Mouse (Mus musculus) G1E (cell line): ENCODE measurements at regions not wholly inside any gene's neighbourhood (a gene's known extent, or its start where the extent isn't known, plus 50 kb on each side); places are given as distances from the start of the nearest gene placed in this dataset.

Experiments
- ATAC-seq: 2 replicates; pipeline ENCODE4 v1.8.0; 2016; ENCODE audit warnings: mild to moderate bottlenecking; ENCODE audit not compliant: insufficient number of reproducible peaks, poor library complexity, low FRiP score, severe bottlenecking; ENCODE audit errors: extremely low read depth
- DNase-seq: peaks from one replicate; pipeline ENCODE4 v3.0.0; 2012; ENCODE audit warnings: low spot score
- H3K27me3 ChIP-seq: 2 replicates; pipeline ENCODE4 v1.6.1; 2012; ENCODE audit warnings: mild to moderate bottlenecking, low read length, inconsistent platforms; ENCODE audit not compliant: insufficient read depth
- H3K36me3 ChIP-seq: replicated peaks from 2 replicates; pipeline ENCODE3; 2012; ENCODE audit warnings: mild to moderate bottlenecking, inconsistent platforms
- H3K4me1 ChIP-seq: 2 replicates; pipeline ENCODE4 v1.6.1; 2012; ENCODE audit warnings: low read depth, low read length, inconsistent platforms, mixed read lengths; ENCODE audit not compliant: insufficient read depth
- H3K4me3 ChIP-seq: 2 replicates; pipeline ENCODE4 v1.5.1; 2012; ENCODE audit warnings: low read depth, mild to moderate bottlenecking, inconsistent platforms, low read length, moderate library complexity, mixed read lengths
- H3K9me3 ChIP-seq: replicated peaks from 2 replicates; pipeline ENCODE4 v1.6.1; 2012; ENCODE audit warnings: inconsistent platforms
- CTCF ChIP-seq: IDR thresholded peaks from 2 replicates; pipeline ENCODE4 v1.5.1; 2012; ENCODE audit warnings: low read depth, low read length, inconsistent platforms, mixed read lengths
- GATA1 ChIP-seq: IDR thresholded peaks from 2 replicates; pipeline ENCODE4 v1.6.1; 2012; ENCODE audit warnings: borderline replicate concordance, low read length, inconsistent platforms, mixed read lengths
- GATA2 ChIP-seq: IDR thresholded peaks from 2 replicates; pipeline ENCODE4 v1.6.1; 2012; ENCODE audit warnings: low read depth, low read length, inconsistent platforms, borderline replicate concordance
- POLR2AphosphoS5 ChIP-seq: IDR thresholded peaks from 2 replicates; pipeline ENCODE4 v1.6.1; 2012; ENCODE audit warnings: low read depth, low read length, inconsistent platforms; ENCODE audit not compliant: insufficient replicate concordance
- TAL1 ChIP-seq: conservative IDR thresholded peaks from 2 replicates; pipeline ENCODE4 v1.6.1; 2012; ENCODE audit warnings: low read depth, low read length, inconsistent platforms, mixed read lengths

GRCm38 (mm10) chr10:118976447-118976846 is 106.4 kb upstream of the Dyrk2 start:
- no peaks in the 10 kb centered on the region for H3K9me3 ChIP-seq
- DNase-seq (no peak), ATAC-seq (no peak)

GRCm38 (mm10) chr10:118975772-118976171 is 105.8 kb upstream of the Dyrk2 start:
- no peak overlapping the region for H3K4me3 ChIP-seq
- ATAC-seq (no peak), DNase-seq (no peak)
- H3K27me3 ChIP-seq: peaks cover 3% of the 10 kb centered on the region; the same call in 1 of the 2 replicates
- TF ChIP-seq GATA2 (no peak), CTCF (no peak), POLR2AphosphoS5 (no peak), TAL1 (no peak), GATA1 (no peak)
- no peaks in the 10 kb centered on the region for H3K36me3 ChIP-seq
- H3K9me3 ChIP-seq: 0 out of 2 replicates have a peak, but pooled peaks cover 2% of the 10 kb centered on the region
- no peaks in the 10 kb centered on the region for H3K4me1 ChIP-seq

More at GRCm38 (mm10) chr10:118976447-118976846, 106.4 kb upstream of the Dyrk2 start:
- Histone ChIP-seq H3K36me3 (no peaks in the 10 kb centered on the region), H3K4me1 (no peaks in the 10 kb centered on the region), H3K27me3 (peaks cover 2% of the 10 kb centered on the region; the same call in 1 of the 2 replicates), H3K4me3 (no peak overlapping the region)
- TF ChIP-seq POLR2AphosphoS5 (no peak), GATA1 (no peak), GATA2 (no peak), CTCF (no peak), TAL1 (no peak)

GRCm38 (mm10) chr10:118973324-118973723 is 103.3 kb upstream of the Dyrk2 start:
- H3K4me3 ChIP-seq: no peak overlapping the region
- H3K9me3 ChIP-seq: 0 out of 2 replicates have a peak, but pooled peaks cover 7% of the 10 kb centered on the region
- ATAC-seq: no peak
- no peak for TF ChIP-seq TAL1
- H3K27me3 ChIP-seq: peaks cover 4% of the 10 kb centered on the region; the same call in 1 of the 2 replicates
- no peaks in the 10 kb centered on the region for H3K36me3 ChIP-seq
- no peaks in the 10 kb centered on the region for H3K4me1 ChIP-seq
- no peak for DNase-seq

GRCm38 (mm10) chr10:118972626-118973025 is 102.6 kb upstream of the Dyrk2 start:
- Histone ChIP-seq H3K4me3 (no peak overlapping the region), H3K36me3 (no peaks in the 10 kb centered on the region), H3K9me3 (0 out of 2 replicates have a peak, but pooled peaks cover 7% of the 10 kb centered on the region), H3K4me1 (no peaks in the 10 kb centered on the region), H3K27me3 (peaks cover 3% of the 10 kb centered on the region; the same call in 1 of the 2 replicates)
- ATAC-seq (no peak), DNase-seq (no peak)
- TF ChIP-seq GATA2 (no peak), POLR2AphosphoS5 (no peak), GATA1 (no peak), TAL1 (no peak), CTCF (no peak)

GRCm38 (mm10) chr10:118970457-118971175 is 100.6 kb upstream of the Dyrk2 start:
- H3K4me3 ChIP-seq: no peak overlapping the region
- DNase-seq: no peak
- H3K36me3 ChIP-seq: no peaks in the 10 kb centered on the region
- no peaks in the 10 kb centered on the region for H3K4me1 ChIP-seq
- TF ChIP-seq POLR2AphosphoS5 (no peak), TAL1 (no peak), CTCF (no peak), GATA2 (no peak), GATA1 (no peak)
- ATAC-seq: no peak
- peaks cover 3% of the 10 kb centered on the region; the same call in 1 of the 2 replicates for H3K27me3 ChIP-seq
- H3K9me3 ChIP-seq: 0 out of 2 replicates have a peak, but pooled peaks cover 7% of the 10 kb centered on the region

- Histone ChIP-seq H3K4me1 (no peaks in the 10 kb centered on the region), H3K4me3 (no peak overlapping the region), H3K36me3 (no peaks in the 10 kb centered on the region), H3K9me3 (no peaks in the 10 kb centered on the region), H3K27me3 (peaks cover 3% of the 10 kb centered on the region; the same call in 1 of the 2 replicates)
- DNase-seq (no peak), ATAC-seq (no peak)
- no peak for TF ChIP-seq TAL1
- no peak for TF ChIP-seq POLR2AphosphoS5
- no peak for TF ChIP-seq CTCF
- no peak for TF ChIP-seq GATA2
- no peak for TF ChIP-seq GATA1
Measured at GRCm38 (mm10) chr10:118961713-118962181, 91.7 kb upstream of the Dyrk2 start.
